Mouse (Mus musculus): ENCODE data around the gene Ms4a13.

DNA sequence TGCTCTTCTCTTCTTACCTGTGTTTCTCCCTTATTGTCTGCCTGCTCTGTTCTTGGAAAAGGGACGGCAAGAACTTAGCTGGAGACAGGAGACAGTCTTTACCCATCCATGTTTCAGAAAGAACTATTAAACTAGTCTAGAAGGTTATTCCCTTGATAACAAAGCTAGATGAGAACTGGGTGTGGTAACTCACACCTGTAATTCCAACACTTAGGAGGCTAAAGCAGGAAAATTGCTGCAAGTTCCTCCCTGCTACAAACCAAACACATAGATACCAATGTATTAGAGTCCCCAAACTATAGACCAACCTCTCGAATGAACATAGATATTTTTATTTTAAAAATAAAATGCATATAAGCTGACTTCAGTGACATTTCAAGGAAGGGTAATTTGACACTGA is 61.7 kb downstream of the Ms4a13 start:
- TF ChIP-seq EP300 (optimal IDR thresholded peaks at IDR 0.05) (no peak), CTCF (IDR thresholded peaks at IDR 0.05; ENCODE audit: low read depth) (no peak)

Data from stomach, postnatal 0 days (tissue).